Mouse (Mus musculus): ENCODE data around the gene Bbx. TPM values are rescaled to one million over a fixed set of nuclear protein-coding genes. Genes with fewer than 3 reads are reported as not detected.

The Bbx gene
- polyA plus RNA-seq, 2 experiments, result 1.8 to 3.4 TPM

DNA sequence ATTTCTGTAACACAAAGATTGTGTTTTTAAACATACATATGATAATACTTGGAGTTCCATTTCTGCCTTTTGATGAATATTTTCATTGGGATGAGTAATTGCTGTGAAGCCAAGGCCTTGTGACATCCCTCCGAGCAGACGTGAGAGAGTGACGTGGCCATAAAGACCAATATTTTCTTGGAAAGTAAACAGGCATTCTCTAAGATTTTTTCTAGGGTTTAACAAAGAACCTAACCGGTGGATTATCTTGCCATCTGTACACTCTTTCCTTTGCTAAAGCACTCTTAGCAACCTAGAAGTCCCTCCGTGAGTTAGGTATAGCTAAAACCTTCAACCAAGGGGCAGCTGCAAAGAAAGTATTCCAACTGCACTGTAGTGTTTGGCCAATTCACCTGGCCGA lies 32.4 kb downstream of the Bbx start:
- ATAC-seq (ENCODE audit: insufficient read depth), result no peak
- H3K4me3 ChIP-seq (ENCODE audit: insufficient read depth in 1 of 2, low read depth in 2 of 2, low read length in 2 of 2), result no peak overlapping the region
- no peak for DNase-seq (ENCODE audit: low read depth in 3 of 3, low spot score in 3 of 3)
- no peak overlapping the region for H3K4me2 ChIP-seq (ENCODE audit: low read depth)
- H3K9me3 ChIP-seq (ENCODE audit: control insufficient read depth, low read length), result no peaks in the 10 kb centered on the region
- TF ChIP-seq EP300 (IDR thresholded peaks at IDR 0.05; ENCODE audit: low read depth) (no peak), CTCF (IDR thresholded peaks at IDR 0.05; ENCODE audit: low read depth) (no peak)
- no peaks in the 10 kb centered on the region for H3K27me3 ChIP-seq (ENCODE audit: control insufficient read depth, insufficient read depth, low read length)
- no peak overlapping the region for H3K9ac ChIP-seq (replicated peaks)
- H3K36me3 ChIP-seq (replicated peaks; ENCODE audit: control insufficient read depth, insufficient read depth, low read depth), result no peaks in the 10 kb centered on the region
- no peak overlapping the region for H3K27ac ChIP-seq
- H3K4me1 ChIP-seq (replicated peaks; ENCODE audit: control insufficient read depth in 2 of 2, insufficient read depth in 2 of 2, low read length in 1 of 2), result peaks cover 4 to 9% of the 10 kb centered on the region in 2 experiments; a peak in 3 of 4 replicates
- 76% methylated on average over 6 of the region's 6 CpGs for WGBS (ENCODE audit: insufficient replicate concordance)

DNA sequence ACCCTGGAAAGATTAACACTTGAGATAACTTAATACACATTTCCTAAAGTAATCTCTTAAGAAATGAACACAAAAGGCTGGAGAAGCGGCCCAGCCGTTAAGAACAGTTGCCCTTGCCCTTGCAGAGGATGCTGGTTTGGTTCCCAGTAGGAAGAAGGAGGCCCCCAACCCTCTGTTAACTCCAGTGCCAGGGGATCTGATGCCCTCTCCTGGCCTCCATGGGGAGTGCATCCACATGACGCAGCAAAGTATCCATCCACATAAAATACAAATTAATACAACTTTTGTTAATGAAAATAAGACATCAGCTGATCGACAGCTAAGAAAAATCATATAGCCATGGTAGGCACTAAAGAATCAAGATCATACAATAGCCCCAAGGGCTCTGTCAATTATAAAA lies 33.6 kb downstream of the Bbx start:
- Histone ChIP-seq H3K27me3 (ENCODE audit: control insufficient read depth, insufficient read depth, low read length) (no peaks in the 10 kb centered on the region), H3K4me2 (ENCODE audit: low read depth) (no peak overlapping the region), H3K9ac (replicated peaks) (no peak overlapping the region), H3K36me3 (replicated peaks; ENCODE audit: control insufficient read depth, insufficient read depth, low read depth) (no peaks in the 10 kb centered on the region), H3K27ac (no peak overlapping the region), H3K9me3 (ENCODE audit: control insufficient read depth, low read length) (no peaks in the 10 kb centered on the region), H3K4me1 (replicated peaks; ENCODE audit: control insufficient read depth in 2 of 2, insufficient read depth in 2 of 2, low read length in 1 of 2) (peaks cover 4 to 8% of the 10 kb centered on the region in 2 experiments; a peak in 3 of 4 replicates), H3K4me3 (ENCODE audit: insufficient read depth in 1 of 2, low read depth in 2 of 2, low read length in 2 of 2) (no peak overlapping the region)
- WGBS (ENCODE audit: insufficient replicate concordance), result 66% methylated on average over 4 of the region's 4 CpGs
- no peak for TF ChIP-seq EP300 (IDR thresholded peaks at IDR 0.05; ENCODE audit: low read depth)
- TF ChIP-seq CTCF (IDR thresholded peaks at IDR 0.05; ENCODE audit: low read depth), result peak; percentile 64
- ATAC-seq (ENCODE audit: insufficient read depth) (no peak), DNase-seq (ENCODE audit: low read depth in 3 of 3, low spot score in 3 of 3) (no peak)

DNA sequence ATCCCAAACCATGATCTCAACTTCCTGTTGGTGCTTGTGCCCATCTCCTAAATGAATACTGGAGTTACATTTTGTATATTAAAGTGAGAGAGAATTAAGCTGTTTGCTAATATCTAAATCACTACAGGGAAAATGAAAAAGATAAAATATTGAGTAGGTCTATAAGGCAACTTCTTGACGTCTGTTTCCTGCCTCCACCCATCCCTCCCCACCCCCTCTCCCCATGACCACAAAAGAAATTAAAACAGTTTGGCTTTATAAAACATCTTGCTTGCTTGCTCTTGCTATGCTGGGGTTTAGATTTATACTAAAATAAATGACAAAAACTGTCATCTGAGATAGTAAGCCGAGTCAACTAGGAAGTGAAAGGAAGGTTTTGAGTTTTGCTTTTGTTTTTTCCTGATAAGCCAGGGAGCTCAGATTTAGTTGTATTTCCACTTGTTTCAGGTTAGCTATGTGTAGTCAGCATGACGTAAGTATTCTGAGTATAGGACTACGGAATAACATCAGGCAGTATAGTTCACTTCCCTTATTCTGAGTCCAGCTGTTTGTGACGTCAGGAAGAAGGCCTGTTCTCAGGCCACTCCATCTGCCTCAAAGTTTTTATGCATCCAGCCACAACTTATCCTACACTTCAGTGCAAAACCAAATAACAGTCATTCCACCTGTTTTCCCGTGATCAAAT lies 36.1 kb downstream of the Bbx start:
- no peaks in the 10 kb centered on the region for H3K9me3 ChIP-seq (ENCODE audit: control insufficient read depth, low read length)
- TF ChIP-seq EP300 (IDR thresholded peaks at IDR 0.05; ENCODE audit: low read depth), result no peak
- no peak for TF ChIP-seq CTCF (IDR thresholded peaks at IDR 0.05; ENCODE audit: low read depth)
- no peak overlapping the region for H3K27ac ChIP-seq
- H3K27me3 ChIP-seq (ENCODE audit: control insufficient read depth, insufficient read depth, low read length), result no peaks in the 10 kb centered on the region
- no peak overlapping the region for H3K4me3 ChIP-seq (ENCODE audit: insufficient read depth in 1 of 2, low read depth in 2 of 2, low read length in 2 of 2)
- no peaks in the 10 kb centered on the region for H3K36me3 ChIP-seq (replicated peaks; ENCODE audit: control insufficient read depth, insufficient read depth, low read depth)
- H3K4me2 ChIP-seq (ENCODE audit: low read depth), result no peak overlapping the region
- H3K4me1 ChIP-seq (replicated peaks; ENCODE audit: control insufficient read depth in 2 of 2, insufficient read depth in 2 of 2, low read length in 1 of 2), result no peaks in the 10 kb centered on the region
- WGBS (ENCODE audit: insufficient replicate concordance), result 24% methylated on average over 6 of the region's 6 CpGs
- no peak for ATAC-seq (ENCODE audit: insufficient read depth)
- no peak overlapping the region for H3K9ac ChIP-seq (replicated peaks)
- DNase-seq (ENCODE audit: low read depth in 3 of 3, low spot score in 3 of 3), result no peak

DNA sequence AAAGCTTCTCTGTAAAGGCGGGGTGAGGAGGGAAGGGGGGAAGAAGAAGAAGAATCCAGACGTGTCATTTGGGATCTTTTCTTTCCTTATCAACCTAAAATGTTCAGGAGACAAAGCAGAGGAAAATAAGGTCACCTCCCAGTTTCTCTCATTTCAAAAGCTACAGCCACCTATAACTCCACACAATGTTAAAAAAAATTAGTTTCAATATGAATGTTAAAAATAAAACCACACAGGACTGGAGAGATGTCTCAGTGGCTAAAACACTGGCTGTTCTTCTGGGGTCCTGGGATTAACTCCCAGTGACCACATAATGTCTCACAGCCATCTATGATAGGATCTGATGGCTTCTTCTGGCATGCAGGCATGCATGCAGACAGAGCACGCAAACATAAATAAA lies 43.7 kb downstream of the Bbx start:
- no peaks in the 10 kb centered on the region for H3K4me1 ChIP-seq (replicated peaks; ENCODE audit: control insufficient read depth in 2 of 2, insufficient read depth in 2 of 2, low read length in 1 of 2)
- TF ChIP-seq CTCF (IDR thresholded peaks at IDR 0.05; ENCODE audit: low read depth) (no peak), EP300 (IDR thresholded peaks at IDR 0.05; ENCODE audit: low read depth) (no peak)
- 52% methylated on average over 3 of the region's 3 CpGs for WGBS (ENCODE audit: insufficient replicate concordance)

DNA sequence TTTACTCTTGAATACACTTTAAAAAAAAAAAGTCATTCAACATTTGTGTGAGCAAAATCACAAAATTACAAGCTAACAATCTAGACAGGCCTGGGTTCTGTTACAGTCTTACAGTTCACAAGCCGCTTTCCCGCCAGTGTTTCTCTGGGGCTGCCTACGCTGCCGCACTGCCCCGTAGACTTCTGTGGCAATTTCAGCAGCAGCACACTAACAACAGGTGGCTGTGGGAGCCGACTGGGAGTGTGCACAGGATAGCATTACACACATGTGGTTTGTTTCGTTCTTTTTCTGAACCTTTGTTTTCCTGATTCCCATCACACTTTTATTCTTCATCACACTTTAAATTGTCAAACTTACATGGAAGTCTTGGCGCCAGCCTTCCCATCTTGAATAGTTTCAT lies 48.6 kb downstream of the Bbx start:
- Histone ChIP-seq H3K4me1 (replicated peaks; ENCODE audit: control insufficient read depth in 2 of 2, insufficient read depth in 2 of 2, low read length in 1 of 2) (no peaks in the 10 kb centered on the region), H3K36me3 (replicated peaks; ENCODE audit: control insufficient read depth, insufficient read depth, low read depth) (no peaks in the 10 kb centered on the region), H3K27ac (no peak overlapping the region), H3K4me2 (ENCODE audit: low read depth) (no peak overlapping the region), H3K9me3 (ENCODE audit: control insufficient read depth, low read length) (no peaks in the 10 kb centered on the region), H3K4me3 (ENCODE audit: insufficient read depth in 1 of 2, low read depth in 2 of 2, low read length in 2 of 2) (no peak overlapping the region), H3K9ac (replicated peaks) (no peak overlapping the region), H3K27me3 (ENCODE audit: control insufficient read depth, insufficient read depth, low read length) (no peaks in the 10 kb centered on the region)
- no peak for TF ChIP-seq EP300 (IDR thresholded peaks at IDR 0.05; ENCODE audit: low read depth)
- TF ChIP-seq CTCF (IDR thresholded peaks at IDR 0.05; ENCODE audit: low read depth), result no peak
- DNase-seq (ENCODE audit: low read depth in 3 of 3, low spot score in 3 of 3), result no peak
- ATAC-seq (ENCODE audit: insufficient read depth), result no peak
- WGBS (ENCODE audit: insufficient replicate concordance), result 78% methylated on average over 8 of the region's 8 CpGs

More for the DNA sequence above, 43.7 kb downstream of the Bbx start:
- H3K9me3 ChIP-seq (ENCODE audit: control insufficient read depth, low read length), result no peaks in the 10 kb centered on the region
- H3K4me2 ChIP-seq (ENCODE audit: low read depth), result no peak overlapping the region
- DNase-seq (ENCODE audit: low read depth in 3 of 3, low spot score in 3 of 3) (no peak), ATAC-seq (ENCODE audit: insufficient read depth) (no peak)
- H3K9ac ChIP-seq (replicated peaks), result no peak overlapping the region
- H3K36me3 ChIP-seq (replicated peaks; ENCODE audit: control insufficient read depth, insufficient read depth, low read depth), result no peaks in the 10 kb centered on the region
- H3K27me3 ChIP-seq (ENCODE audit: control insufficient read depth, insufficient read depth, low read length), result no peaks in the 10 kb centered on the region
- no peak overlapping the region for H3K4me3 ChIP-seq (ENCODE audit: insufficient read depth in 1 of 2, low read depth in 2 of 2, low read length in 2 of 2)
- no peak overlapping the region for H3K27ac ChIP-seq

Measured in liver, embryonic 14.5 days (tissue).